ENCODE assay signal across 8 mouse cellular contexts in genomic region chr6:115601715-115602523, GRCm38 (mm10). TPM values are rescaled to one million over a fixed set of nuclear protein-coding genes. Genes with fewer than 3 reads are reported as not detected.
DNase-seq lines count a peak whose midpoint lies in the region; ATAC-seq and TF ChIP-seq lines count a peak whose summit lies in the region.

Mkrn2 (plus strand) TSS chr6:115601902.

- H3K27ac ChIP-seq in hindbrain, postnatal 0 days, result peak within 1 kb of the TSS; percentile 90

- peak; percentile 91 for DNase-seq in adipocyte (ENCODE audit: low spot score)
- DNase-seq in gastrocnemius, adult 8-10 months (ENCODE audit: low spot score in 2 of 2), result peak; percentile 66 to 73
- peak; percentile 93 for DNase-seq in hindbrain, postnatal 0 days (ENCODE audit: low spot score)
- peak; percentile 66 to 75 for DNase-seq in left cerebral cortex, adult 8-10 months (ENCODE audit: low spot score in 2 of 2)
- peak; percentile 70 to 84 for DNase-seq in right cerebral cortex, adult 2 months (ENCODE audit: low spot score in 2 of 2)
- DNase-seq in urinary bladder, postnatal 10 days (ENCODE audit: low spot score), result peak; percentile 42

- peak within 1 kb of the TSS; percentile 77 for H3K9ac ChIP-seq in hindbrain, postnatal 0 days (replicated peaks; ENCODE audit: low read length)

- no peaks in the 10 kb centered on the region for H3K27me3 ChIP-seq in hindbrain, postnatal 0 days (ENCODE audit: insufficient read depth, low read length)
- H3K27me3 ChIP-seq in megakaryocyte, embryonic 14.5 days (replicated peaks), result no peaks in the 10 kb centered on the region

- H3K4me3 ChIP-seq in hindbrain, postnatal 0 days (ENCODE audit: low read length), result peak within 1 kb of the TSS; percentile 88
- peak within 1 kb of the TSS; percentile 97 for H3K4me3 ChIP-seq in megakaryocyte, embryonic 14.5 days (replicated peaks)

- no peaks in the 10 kb centered on the region for H3K9me3 ChIP-seq in hindbrain, postnatal 0 days (ENCODE audit: low read length)
- 0 out of 2 replicates have a peak, but pooled peaks cover 3% of the 10 kb centered on the region for H3K9me3 ChIP-seq in megakaryocyte, embryonic 14.5 days

- H3K4me2 ChIP-seq in hindbrain, postnatal 0 days (ENCODE audit: low read depth, low read length), result peak within 1 kb of the TSS; percentile 69

- H3K4me1 ChIP-seq in hindbrain, postnatal 0 days (ENCODE audit: insufficient read depth, low read length), result peaks cover 10% of the 10 kb centered on the region; the same call in 1 of the 2 replicates
- peaks cover 43% of the 10 kb centered on the region for H3K4me1 ChIP-seq in megakaryocyte, embryonic 14.5 days

- no peaks in the 10 kb centered on the region for H3K36me3 ChIP-seq in hindbrain, postnatal 0 days (ENCODE audit: insufficient read depth, low read length)
- peaks cover 29% of the 10 kb centered on the region for H3K36me3 ChIP-seq in megakaryocyte, embryonic 14.5 days (replicated peaks; ENCODE audit: low read length)

- no peak for TF ChIP-seq CTCF in hindbrain, postnatal 0 days (IDR thresholded peaks at IDR 0.05; ENCODE audit: low read depth)

- under 1% methylated on average over 58 of the region's 61 CpGs for WGBS in hindbrain, postnatal 0 days

- ATAC-seq in common myeloid progenitor, adult 5-6 weeks (replicated peaks; ENCODE audit: low read depth, poor library complexity, severe bottlenecking), result peak; percentile 87
- peak; percentile 95 for ATAC-seq in hindbrain, postnatal 0 days

RNA-seq across cellular contexts. Expression of gene Mkrn2, which starts in this region (rescaled TPM):
- 19.9 and 21.8 TPM in 2 replicates for total RNA-seq in common myeloid progenitor, adult 5-6 weeks (2017)
- total RNA-seq in gastrocnemius, adult 8-10 months (2022), result 10 to 100 TPM; 48.7 to 54.8 (median 53.0) TPM
- total RNA-seq in hindbrain, postnatal 0 days (2014; rRNA removed), result 25.2 and 29.4 TPM in 2 replicates
- 37.4 and 40.6 TPM in 2 replicates for polyA plus RNA-seq in hindbrain, postnatal 0 days (2015; fragmentation: Nextera tagmentation; extraction: Ambion mirVana)
- total RNA-seq in left cerebral cortex, adult 8-10 months (2022), result 10 to 100 TPM; 31.4 to 40.9 (median 38.4) TPM
- polyA plus RNA-seq in megakaryocyte, embryonic 14.5 days (2012; ENCODE audit: insufficient read depth, low replicate concordance), result 3.1 and 4.1 TPM in 2 replicates

Comparison
In these comparisons a context has a peak if more than half of its experiments do, and no peak if none do; other contexts are left out.
1. Peak in every context shown above with its lines: DNase-seq, ATAC-seq, H3K4me3 ChIP-seq and H3K27ac ChIP-seq.
2. DNase-seq: peak in every context shown above with its lines; median percentile 93 in hindbrain, postnatal 0 days; 91 in adipocyte; 77 in right cerebral cortex, adult 2 months; 70 in left cerebral cortex, adult 8-10 months; 70 in gastrocnemius, adult 8-10 months; 42 in urinary bladder, postnatal 10 days.